Mouse (Mus musculus): ENCODE measurements around the gene Bpgm. TPM values are rescaled to one million over a fixed set of nuclear protein-coding genes. Genes with fewer than 3 reads are reported as not detected.

Bpgm gene
- 119 and 124 TPM in 2 replicates for polyA plus RNA-seq (2012; rRNA removed)

DNA sequence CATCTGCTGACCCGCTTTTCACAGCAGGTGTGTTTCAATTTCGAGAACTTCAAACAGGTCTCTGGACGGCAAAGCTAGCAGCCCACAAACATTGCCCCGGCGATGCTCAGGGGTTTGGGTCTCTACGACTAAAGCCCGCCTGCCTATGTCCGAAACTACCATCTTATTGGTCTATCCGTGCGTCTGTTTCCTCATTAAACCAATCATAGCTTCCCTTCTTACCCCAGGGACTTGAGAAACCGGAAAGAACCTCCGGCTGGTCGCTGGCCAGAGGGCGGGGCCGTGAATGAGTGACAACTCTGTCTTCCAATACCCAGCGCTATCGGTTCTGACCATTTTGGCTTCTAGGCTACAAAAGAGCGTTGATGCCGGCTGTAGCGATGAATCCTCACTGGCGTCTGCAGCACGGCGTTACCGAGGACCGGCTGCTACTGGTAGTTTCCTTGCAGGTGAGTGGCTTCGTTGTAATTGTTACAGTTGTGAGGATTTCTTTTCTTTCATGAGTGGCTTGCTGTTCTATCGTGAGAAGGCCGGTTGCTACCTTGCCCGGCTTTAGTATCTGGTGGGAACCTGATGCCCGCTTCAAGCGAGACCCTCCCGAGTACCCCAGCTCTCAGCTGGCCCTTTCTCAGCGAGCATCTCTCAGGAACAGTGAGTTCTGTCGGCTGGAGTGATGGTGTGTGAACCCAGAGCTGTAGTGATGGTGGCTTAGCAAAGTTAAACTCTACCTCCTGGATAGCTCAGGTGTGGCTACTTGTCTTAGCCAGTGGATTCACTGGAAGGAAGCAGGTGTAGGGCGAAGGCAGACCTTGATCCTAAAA lies at the start of gene Bpgm:
Gene Bpgm, plus strand, starts transcription at position 234 of the 821 bp plus-strand sequence.
- Histone ChIP-seq H3K4me1 (ENCODE audit: control insufficient read depth, insufficient read depth, low read length) (peaks cover 5% of the 10 kb centered on the region), H3K27ac (ENCODE audit: control insufficient read depth, insufficient read depth, low read depth, low read length) (peak within 1 kb of the TSS; percentile 93)

DNA sequence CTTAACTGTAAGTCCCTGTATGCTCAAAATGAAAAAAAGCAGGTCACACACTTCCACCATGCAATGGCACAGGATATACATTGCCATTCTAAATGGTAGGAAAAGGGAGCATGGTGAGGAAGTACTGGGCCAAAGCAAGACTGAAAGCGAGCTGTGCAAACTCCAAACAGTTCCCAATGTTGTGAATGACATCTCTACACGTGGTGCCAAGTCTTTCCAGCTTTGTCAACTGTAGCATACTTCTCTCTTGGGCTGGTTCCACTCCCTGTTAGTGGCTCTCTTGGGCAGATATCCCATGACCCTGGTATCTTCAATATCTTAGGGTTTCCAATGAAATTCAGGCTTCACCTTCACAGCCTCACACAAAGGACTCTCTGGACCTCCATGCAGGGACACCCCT lies 37.0 kb upstream of the Bpgm start:
- no peak for TF ChIP-seq POLR2A (IDR thresholded peaks at IDR 0.05; ENCODE audit: control insufficient read depth, low read depth, low read length)
- no peak for TF ChIP-seq CTCF (IDR thresholded peaks at IDR 0.05; ENCODE audit: control insufficient read depth, insufficient read depth, insufficient replicate concordance, low read depth, low read length)
- H3K36me3 ChIP-seq (ENCODE audit: control insufficient read depth, insufficient read depth, low read length) = no peaks in the 10 kb centered on the region
- H3K27me3 ChIP-seq (ENCODE audit: control insufficient read depth, insufficient read depth, low read length) = no peaks in the 10 kb centered on the region
- no peak overlapping the region for H3K4me3 ChIP-seq (ENCODE audit: control insufficient read depth, low read depth, low read length)
- peaks cover 4% of the 10 kb centered on the region; the same call in 1 of the 2 replicates for H3K4me1 ChIP-seq (ENCODE audit: control insufficient read depth, insufficient read depth, low read length)
- no peak overlapping the region for H3K27ac ChIP-seq (ENCODE audit: control insufficient read depth, insufficient read depth, low read depth, low read length)

More for the DNA sequence above, at the start of gene Bpgm:
- Histone ChIP-seq H3K36me3 (ENCODE audit: control insufficient read depth, insufficient read depth, low read length) (no peaks in the 10 kb centered on the region), H3K27me3 (ENCODE audit: control insufficient read depth, insufficient read depth, low read length) (no peaks in the 10 kb centered on the region), H3K4me3 (ENCODE audit: control insufficient read depth, low read depth, low read length) (peak within 1 kb of the TSS; percentile 94)
- TF ChIP-seq POLR2A (IDR thresholded peaks at IDR 0.05; ENCODE audit: control insufficient read depth, low read depth, low read length) (peak; percentile 91), CTCF (IDR thresholded peaks at IDR 0.05; ENCODE audit: control insufficient read depth, insufficient read depth, insufficient replicate concordance, low read depth, low read length) (no peak)

- TF ChIP-seq POLR2A (IDR thresholded peaks at IDR 0.05; ENCODE audit: control insufficient read depth, low read depth, low read length) (no peak), CTCF (IDR thresholded peaks at IDR 0.05; ENCODE audit: control insufficient read depth, insufficient read depth, insufficient replicate concordance, low read depth, low read length) (no peak)
- Histone ChIP-seq H3K27ac (ENCODE audit: control insufficient read depth, insufficient read depth, low read depth, low read length) (no peak overlapping the region), H3K36me3 (ENCODE audit: control insufficient read depth, insufficient read depth, low read length) (no peaks in the 10 kb centered on the region)
Measured at GRCm38 (mm10) chr6:34441556-34442257, 34.3 kb upstream of the Bpgm start.

DNA sequence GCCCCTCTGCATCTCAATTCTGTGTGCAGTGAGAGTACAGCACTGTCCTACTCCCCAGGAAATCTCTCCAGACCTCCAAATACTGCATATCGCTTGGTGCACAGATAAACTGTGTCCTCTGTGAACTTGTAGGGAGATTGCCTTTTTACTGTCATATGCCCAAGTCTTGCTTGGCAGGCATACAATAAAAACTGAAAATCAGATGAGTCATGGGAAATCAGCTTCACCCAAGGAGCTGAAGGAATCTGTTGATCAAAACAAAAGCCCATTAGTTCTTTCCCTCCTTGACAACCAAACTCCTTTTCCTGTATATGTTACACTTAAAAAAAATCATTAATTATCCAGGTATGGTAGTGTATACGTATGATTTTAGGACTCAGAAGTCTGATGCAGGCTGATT lies 32.2 kb upstream of the Bpgm start:
- Histone ChIP-seq H3K4me3 (ENCODE audit: control insufficient read depth, low read depth, low read length) (peak overlapping the region; percentile 42), H3K27ac (ENCODE audit: control insufficient read depth, insufficient read depth, low read depth, low read length) (no peak overlapping the region), H3K4me1 (ENCODE audit: control insufficient read depth, insufficient read depth, low read length) (peaks cover 4% of the 10 kb centered on the region; the same call in 1 of the 2 replicates), H3K36me3 (ENCODE audit: control insufficient read depth, insufficient read depth, low read length) (no peaks in the 10 kb centered on the region), H3K27me3 (ENCODE audit: control insufficient read depth, insufficient read depth, low read length) (no peaks in the 10 kb centered on the region)
- TF ChIP-seq POLR2A (IDR thresholded peaks at IDR 0.05; ENCODE audit: control insufficient read depth, low read depth, low read length) (no peak), CTCF (IDR thresholded peaks at IDR 0.05; ENCODE audit: control insufficient read depth, insufficient read depth, insufficient replicate concordance, low read depth, low read length) (no peak)

More at GRCm38 (mm10) chr6:34441556-34442257, 34.3 kb upstream of the Bpgm start:
- peaks cover 4% of the 10 kb centered on the region; the same call in 1 of the 2 replicates for H3K4me1 ChIP-seq (ENCODE audit: control insufficient read depth, insufficient read depth, low read length)
- no peaks in the 10 kb centered on the region for H3K27me3 ChIP-seq (ENCODE audit: control insufficient read depth, insufficient read depth, low read length)
- H3K4me3 ChIP-seq (ENCODE audit: control insufficient read depth, low read depth, low read length) = no peak overlapping the region; the same call in 1 of the 2 replicates

DNA sequence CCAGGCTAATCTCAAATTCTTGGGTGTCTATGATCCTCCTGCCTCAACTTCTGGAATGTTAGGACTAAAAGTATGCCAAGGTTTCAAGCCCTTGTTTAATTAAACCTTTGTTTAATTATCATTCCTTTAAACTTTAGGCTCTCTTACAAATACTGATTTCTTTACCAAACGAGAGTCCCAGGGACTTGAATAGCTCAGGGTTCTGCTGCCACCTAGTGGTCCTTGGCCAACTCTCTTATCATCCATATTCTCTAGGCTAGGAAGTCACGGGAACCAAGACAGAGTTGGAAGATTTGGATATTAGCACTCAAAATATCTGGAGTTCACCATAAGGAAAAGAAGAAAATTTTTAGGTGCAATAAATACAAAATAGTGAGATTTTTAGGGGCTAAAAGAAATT lies 28.0 kb upstream of the Bpgm start:
- Histone ChIP-seq H3K4me3 (ENCODE audit: control insufficient read depth, low read depth, low read length) (no peak overlapping the region), H3K27me3 (ENCODE audit: control insufficient read depth, insufficient read depth, low read length) (no peaks in the 10 kb centered on the region), H3K36me3 (ENCODE audit: control insufficient read depth, insufficient read depth, low read length) (no peaks in the 10 kb centered on the region), H3K4me1 (ENCODE audit: control insufficient read depth, insufficient read depth, low read length) (no peaks in the 10 kb centered on the region), H3K27ac (ENCODE audit: control insufficient read depth, insufficient read depth, low read depth, low read length) (no peak overlapping the region)
- no peak for TF ChIP-seq CTCF (IDR thresholded peaks at IDR 0.05; ENCODE audit: control insufficient read depth, insufficient read depth, insufficient replicate concordance, low read depth, low read length)
- TF ChIP-seq POLR2A (IDR thresholded peaks at IDR 0.05; ENCODE audit: control insufficient read depth, low read depth, low read length) = no peak

- Histone ChIP-seq H3K36me3 (ENCODE audit: control insufficient read depth, insufficient read depth, low read length) (no peaks in the 10 kb centered on the region), H3K4me3 (ENCODE audit: control insufficient read depth, low read depth, low read length) (no peak overlapping the region), H3K27ac (ENCODE audit: control insufficient read depth, insufficient read depth, low read depth, low read length) (no peak overlapping the region), H3K27me3 (ENCODE audit: control insufficient read depth, insufficient read depth, low read length) (no peaks in the 10 kb centered on the region), H3K4me1 (ENCODE audit: control insufficient read depth, insufficient read depth, low read length) (no peaks in the 10 kb centered on the region)
- TF ChIP-seq CTCF (IDR thresholded peaks at IDR 0.05; ENCODE audit: control insufficient read depth, insufficient read depth, insufficient replicate concordance, low read depth, low read length) = no peak
- no peak for TF ChIP-seq POLR2A (IDR thresholded peaks at IDR 0.05; ENCODE audit: control insufficient read depth, low read depth, low read length)
Measured at GRCm38 (mm10) chr6:34448696-34449095, 27.3 kb upstream of the Bpgm start.

Measured in testis, adult 2 months (tissue).